Mouse (Mus musculus) right cerebral cortex, postnatal 10 days (tissue): ENCODE measurements around the gene Abcb9.

ENCODE experiments used
- DNase-seq, 2 experiments: peaks; one replicate each; pipeline ENCODE4 v3.0.0; 2021; ENCODE audit warnings: low spot score in 2 of 2

Gene Abcb9

GRCm38 (mm10) chr5:124014180-124014579 is 81.4 kb downstream of the Abcb9 start:
- DNase-seq, result no peak

- DNase-seq, result no peak
These were observed 81.9 kb downstream of the Abcb9 start for GRCm38 (mm10) chr5:124013747-124014146.

- no peak for DNase-seq
These were observed 82.7 kb downstream of the Abcb9 start for GRCm38 (mm10) chr5:124012885-124013284.

DNA sequence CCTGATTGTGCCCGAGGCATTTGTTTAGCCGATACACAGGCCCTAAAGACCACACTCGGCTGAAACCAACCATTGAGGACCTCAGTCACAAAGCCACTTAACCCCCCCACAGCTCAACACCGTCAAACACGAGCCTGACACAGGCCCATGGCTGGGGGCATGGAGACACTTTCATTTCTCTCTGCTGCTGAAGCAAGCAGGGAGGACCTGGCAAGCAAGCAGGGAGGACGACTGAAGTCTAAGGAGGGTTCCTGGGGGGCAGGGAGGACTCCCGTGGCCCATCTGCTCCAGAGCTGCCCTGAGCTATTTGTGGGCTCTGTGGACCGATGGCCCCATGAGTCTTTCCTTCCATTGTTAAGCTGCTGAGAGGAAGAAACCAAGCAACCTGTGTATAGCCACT is 83.7 kb downstream of the Abcb9 start:
- no peak for DNase-seq
